Mouse (Mus musculus) gastrocnemius, adult 2 months (tissue): ENCODE results near the gene Fxyd5. TPM values are rescaled to one million over a fixed set of nuclear protein-coding genes. Genes with fewer than 3 reads are reported as not detected.
A peak's percentile ranks its signal among the peaks of the same experiment; 100 is the strongest.

Experiments used
- DNase-seq: peaks from one replicate; pipeline ENCODE4 v3.0.0; 2022
- H3K27ac ChIP-seq: fragments of 200-600 bp; 2 replicates; pipeline ENCODE4 v1.8.1; 2022; ENCODE audit warnings: mild to moderate bottlenecking
- H3K4me3 ChIP-seq: fragments of 200-600 bp; 2 replicates; pipeline ENCODE4 v1.8.1; 2022; ENCODE audit warnings: mild to moderate bottlenecking, moderate library complexity
- CTCF ChIP-seq: fragments of 200-600 bp; IDR thresholded peaks from 2 replicates; pipeline ENCODE4 v1.8.1; 2022; ENCODE audit warnings: antibody characterized with exemption, mild to moderate bottlenecking, moderate library complexity
- intact Hi-C: fragments of 180-260 bp; cut with DNase I; formaldehyde crosslinking; loops from one replicate; pipeline ENCODE4 v1.15.1; 2025
- total RNA-seq, 2 experiments: library from RNA; stranded (reverse); gene quantifications; 2 replicates each; pipeline ENCODE4 v1.2.3; 2021

Fxyd5 gene
- total RNA-seq, 2 experiments from 2014 or later, result 8.3 to 13.8 TPM

GRCm38 (mm10) chr7:31059108-31059507 lies 16.8 kb upstream of the Fxyd5 start, which contains the start of gene Lgi4:
TSS of gene Lgi4 (plus strand) at chr7:31059342.
- intact Hi-C loops, result loop anchor here (1.0 to 10.0 kb wide), 4 partner anchors 20 to 113 kb away; partner anchors contain the start of gene Gramd1a
- peak within 1 kb of the TSS; percentile 54 for H3K4me3 ChIP-seq
- TF ChIP-seq CTCF, result no peak; the same call in none of the 2 replicates
- peak within 1 kb of the TSS; percentile 99 for H3K27ac ChIP-seq
- peak; percentile 93 for DNase-seq

GRCm38 (mm10) chr7:31058211-31058610 lies 15.9 kb upstream of the Fxyd5 start:
- H3K4me3 ChIP-seq, result no peak overlapping the region
- DNase-seq, result no peak
- intact Hi-C loops, result loop anchor here (2.0 to 10.0 kb wide), 3 partner anchors 21 to 114 kb away; partner anchors contain the start of gene Gramd1a

GRCm38 (mm10) chr7:31057730-31058129 lies 15.4 kb upstream of the Fxyd5 start:
- no peak overlapping the region for H3K4me3 ChIP-seq
- DNase-seq, result peak; percentile 44
- H3K27ac ChIP-seq, result peak overlapping the region; percentile 99
- intact Hi-C loops, result loop anchor here (2.0 to 10.0 kb wide), 3 partner anchors 21 to 115 kb away; partner anchors contain the start of gene Gramd1a
- TF ChIP-seq CTCF, result no peak

More at GRCm38 (mm10) chr7:31058211-31058610, 15.9 kb upstream of the Fxyd5 start:
- peak overlapping the region; percentile 99 for H3K27ac ChIP-seq
- no peak for TF ChIP-seq CTCF

- Histone ChIP-seq H3K4me3 (no peak within 1 kb of the TSS; the same call in 1 of the 2 replicates), H3K27ac (peak within 1 kb of the TSS; percentile 99)
- intact Hi-C loops, result loop anchor here (5.0 to 10.0 kb wide), 2 partner anchors 98 to 115 kb away; partner anchors contain the start of gene Gramd1a
- no peak for DNase-seq
- no peak for TF ChIP-seq CTCF
Observed at GRCm38 (mm10) chr7:31057071-31057470, 14.8 kb upstream of the Fxyd5 start, which contains the start of gene Fxyd1. TSS of gene Fxyd1 (minus strand) at chr7:31057199.

GRCm38 (mm10) chr7:31056448-31056847 lies 14.2 kb upstream of the Fxyd5 start:
- intact Hi-C loops, result loop anchor here (5.0 to 10.0 kb wide), 2 partner anchors 98 to 116 kb away; partner anchors contain the start of gene Gramd1a
- no peak for TF ChIP-seq CTCF
- Histone ChIP-seq H3K27ac (peak overlapping the region; percentile 99), H3K4me3 (no peak overlapping the region)
- no peak for DNase-seq

GRCm38 (mm10) chr7:31055883-31056282 lies 13.6 kb upstream of the Fxyd5 start:
- intact Hi-C loops, result loop anchor here (5.0 to 10.0 kb wide), 2 partner anchors 99 to 116 kb away; partner anchors contain the start of gene Gramd1a
- no peak for DNase-seq
- H3K4me3 ChIP-seq, result peak overlapping the region; percentile 39

GRCm38 (mm10) chr7:31055354-31055824 lies 13.1 kb upstream of the Fxyd5 start:
- intact Hi-C loops, result loop anchor here (5.0 to 10.0 kb wide), 2 partner anchors 99 to 117 kb away; partner anchors contain the start of gene Gramd1a
- Histone ChIP-seq H3K27ac (peak overlapping the region; percentile 99), H3K4me3 (peak overlapping the region; percentile 75)
- TF ChIP-seq CTCF, result no peak
- DNase-seq, result peak; percentile 97

More at GRCm38 (mm10) chr7:31055883-31056282, 13.6 kb upstream of the Fxyd5 start:
- H3K27ac ChIP-seq, result peak overlapping the region; percentile 99
- TF ChIP-seq CTCF, result no peak

- peak; percentile 90 for DNase-seq
- intact Hi-C loops, result loop anchor here (5.0 to 10.0 kb wide), 3 partner anchors 97 to 118 kb away; partner anchors contain the start of genes Gramd1a and Usf2
- no peak for TF ChIP-seq CTCF
- H3K4me3 ChIP-seq, result peak overlapping the region; percentile 75
- peak overlapping the region; percentile 99 for H3K27ac ChIP-seq
Observed at GRCm38 (mm10) chr7:31054661-31055320, 12.5 kb upstream of the Fxyd5 start.

GRCm38 (mm10) chr7:31053882-31054447 lies 11.7 kb upstream of the Fxyd5 start:
- H3K4me3 ChIP-seq, result peak overlapping the region; percentile 75
- intact Hi-C loops, result loop anchor here (5.0 to 10.0 kb wide), 2 partner anchors 97 to 101 kb away; partner anchors contain the start of genes Gramd1a and Usf2
- H3K27ac ChIP-seq, result peak overlapping the region; percentile 99
- peak; percentile 59 for DNase-seq
- TF ChIP-seq CTCF, result no peak

GRCm38 (mm10) chr7:31052636-31053434 lies 10.6 kb upstream of the Fxyd5 start:
- peak overlapping the region; percentile 99 for H3K27ac ChIP-seq
- DNase-seq, result peak; percentile 72
- intact Hi-C loops, result loop anchor here (5.0 to 10.0 kb wide), 2 partner anchors 96 to 102 kb away; partner anchors contain the start of genes Gramd1a and Usf2
- no peak for TF ChIP-seq CTCF
- H3K4me3 ChIP-seq, result peak overlapping the region; percentile 75

GRCm38 (mm10) chr7:31052251-31052635 lies 10.0 kb upstream of the Fxyd5 start:
- no peak for DNase-seq
- no peak for TF ChIP-seq CTCF
- intact Hi-C loops, result loop anchor here (5.0 to 10.0 kb wide), 2 partner anchors 95 to 103 kb away; partner anchors contain the start of genes Gramd1a and Usf2
- Histone ChIP-seq H3K27ac (peak overlapping the region; percentile 66), H3K4me3 (peak overlapping the region; percentile 75)
